Mouse (Mus musculus): Measurements from ENCODE around the gene Cdk11b. TPM values are rescaled to one million over a fixed set of nuclear protein-coding genes. Genes with fewer than 3 reads are reported as not detected.

The Cdk11b gene
- 42.7 and 48.3 TPM in 2 replicates for polyA plus RNA-seq (2021; fragmentation: Nextera tagmentation)
- long read RNA-seq, experiment 1, transcript Cdk11b-201 (20 exons, 2,595 nt) = major isoform, 15 of 60 reads
- long read RNA-seq, experiment 1, transcript Cdk11b-202 (20 exons, 2,673 nt) = minor isoform, 7 of 60 reads
- long read RNA-seq, experiment 1, partial matches to known transcripts = 20 of 60 reads
- long read RNA-seq, experiment 1, other reads (novel, unspliced or antisense) = 17 of 60 reads
- long read RNA-seq, experiment 2, partial matches to known transcripts = 87 of 106 reads
- long read RNA-seq, experiment 2, other reads (novel, unspliced or antisense) = 18 of 106 reads

DNA sequence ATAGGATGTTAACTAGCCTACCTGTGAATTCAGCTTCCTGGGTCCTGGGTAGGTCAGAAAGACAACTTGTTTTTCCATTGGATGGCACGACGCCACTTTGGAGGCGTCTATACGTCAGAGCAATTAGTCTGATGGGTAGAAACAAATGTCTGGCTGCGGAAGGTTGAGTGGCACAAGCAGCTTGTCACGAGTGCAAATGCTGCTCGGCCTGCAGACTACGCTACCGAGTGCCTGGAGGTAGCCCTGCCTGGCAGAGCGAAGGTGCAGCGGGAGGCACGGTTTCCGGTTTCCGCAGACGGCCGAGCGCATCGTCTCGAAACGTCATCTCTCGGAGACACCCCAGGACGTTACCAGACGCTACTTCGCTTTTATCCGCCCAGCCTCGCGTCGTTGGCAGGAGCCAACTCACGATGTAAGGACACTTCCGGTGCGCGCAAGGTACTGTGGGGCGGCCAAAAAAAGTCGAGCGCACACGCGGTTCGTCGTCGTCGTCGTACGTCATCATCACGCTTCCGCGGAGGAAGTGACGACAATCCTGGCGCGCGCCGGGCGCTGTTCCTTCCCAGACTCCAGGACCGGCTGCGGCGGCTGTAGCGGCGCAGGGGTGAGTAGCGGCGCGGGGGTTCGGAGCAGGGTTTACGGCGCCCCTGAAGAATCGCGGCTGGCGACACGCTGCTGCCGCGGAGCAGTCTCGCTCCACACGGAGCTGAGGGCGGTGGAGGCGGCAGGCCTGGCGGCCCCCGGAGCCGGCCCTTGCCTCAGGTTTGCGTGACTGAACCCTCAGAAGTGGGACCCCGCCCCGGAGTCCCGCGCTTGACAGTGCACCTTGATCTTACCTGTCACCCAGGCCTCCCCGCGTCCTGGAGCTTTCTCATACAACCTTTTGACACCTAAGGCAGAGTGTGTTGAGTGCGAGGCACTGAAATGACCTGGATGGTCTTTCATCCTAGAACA lies at the start of gene Cdk11b:
Gene Cdk11b (plus strand): TSS at position 517 of the 954 bp plus-strand sequence.

DNA sequence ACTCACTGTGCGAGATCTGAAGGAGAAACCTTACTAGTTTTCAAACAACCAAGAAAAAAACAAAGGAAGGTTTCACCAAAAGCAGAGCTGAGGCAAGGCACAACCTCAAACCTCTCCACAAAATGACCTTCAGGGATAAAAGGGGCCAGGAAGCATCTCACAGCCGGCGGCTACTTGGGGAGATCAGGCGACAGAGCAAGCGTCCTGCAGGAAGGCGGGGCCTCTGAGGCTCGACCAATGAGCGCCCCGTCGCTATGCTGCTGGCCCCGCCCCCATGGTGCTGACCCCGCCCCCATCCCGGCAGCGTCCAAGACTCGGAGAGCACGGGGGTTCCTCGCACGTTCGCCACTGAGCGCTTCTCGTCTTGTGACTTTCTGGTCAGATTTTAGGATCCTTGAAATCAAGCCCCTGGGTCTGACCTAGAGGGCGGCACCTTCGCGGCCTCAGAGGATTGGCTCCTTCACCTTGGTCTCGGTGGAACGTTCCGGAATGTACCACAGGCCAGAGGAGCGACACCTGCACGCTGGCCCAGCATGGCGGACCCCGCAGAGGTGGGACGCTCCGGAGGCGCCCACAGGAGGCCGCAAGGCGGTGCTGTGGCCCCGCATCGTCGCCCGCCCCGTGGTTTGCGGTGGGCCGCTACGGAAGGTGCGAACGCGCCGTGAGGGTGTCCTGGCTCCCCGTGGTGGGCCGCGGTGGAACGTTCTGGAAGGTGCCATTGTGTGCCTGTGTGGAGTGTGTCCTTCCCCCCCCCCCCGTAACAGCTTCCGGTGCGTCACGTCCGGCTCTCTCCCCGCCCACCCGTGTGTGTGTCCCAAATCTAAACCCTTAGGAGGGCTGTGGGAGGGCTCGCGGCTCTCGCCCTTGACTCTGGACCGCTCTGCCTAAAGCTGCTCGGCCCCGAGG lies 23.3 kb upstream of the Cdk11b start, which contains the start of gene Slc35e2:
Gene Slc35e2 (plus strand): TSS at position 326 of the 906 bp plus-strand sequence.

DNA sequence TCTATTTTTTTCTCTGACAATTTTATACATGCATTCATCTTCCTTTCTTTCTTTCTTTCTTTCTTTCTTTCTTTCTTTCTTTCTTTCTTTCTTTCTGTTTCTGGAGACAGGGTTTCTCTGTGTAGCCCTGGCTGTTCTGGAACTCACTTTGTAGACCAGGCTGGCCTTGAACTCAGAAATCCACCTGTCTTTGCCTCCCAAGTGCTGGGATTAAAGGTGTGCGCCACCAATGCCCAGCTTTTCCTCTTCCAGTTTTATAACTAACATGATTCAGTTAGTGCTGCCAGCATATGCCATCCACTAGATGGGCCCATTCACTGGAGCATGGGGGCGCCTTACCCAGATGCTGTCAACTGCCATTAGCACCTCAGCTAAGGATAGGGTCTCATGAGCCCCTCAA lies 20.7 kb downstream of the Cdk11b start, which contains the start of gene Gm10563:
Gene Gm10563 (minus strand): TSS at position 101 of the 400 bp plus-strand sequence.

DNA sequence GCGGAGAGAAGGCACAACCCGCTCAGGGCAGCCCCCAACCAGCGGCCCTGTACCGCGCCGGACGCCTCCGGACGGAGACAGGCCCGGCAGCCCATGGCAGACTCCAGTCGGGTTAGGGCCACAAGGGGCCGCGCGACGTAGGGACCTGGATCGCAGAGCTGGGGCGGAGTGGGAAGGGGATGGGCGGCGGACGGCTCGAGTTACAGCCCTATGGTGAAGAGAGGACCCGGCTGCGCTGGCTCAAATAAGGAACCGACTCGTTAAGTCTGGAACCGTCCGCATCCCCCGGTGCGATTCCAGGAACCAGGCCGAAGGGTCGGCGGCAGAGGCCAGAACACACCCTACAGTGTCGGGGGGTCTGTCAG lies 28.4 kb downstream of the Cdk11b start, which contains the start of gene Mmp23:
Gene Mmp23 (minus strand): TSS at position 299 of the 365 bp plus-strand sequence.

DNA sequence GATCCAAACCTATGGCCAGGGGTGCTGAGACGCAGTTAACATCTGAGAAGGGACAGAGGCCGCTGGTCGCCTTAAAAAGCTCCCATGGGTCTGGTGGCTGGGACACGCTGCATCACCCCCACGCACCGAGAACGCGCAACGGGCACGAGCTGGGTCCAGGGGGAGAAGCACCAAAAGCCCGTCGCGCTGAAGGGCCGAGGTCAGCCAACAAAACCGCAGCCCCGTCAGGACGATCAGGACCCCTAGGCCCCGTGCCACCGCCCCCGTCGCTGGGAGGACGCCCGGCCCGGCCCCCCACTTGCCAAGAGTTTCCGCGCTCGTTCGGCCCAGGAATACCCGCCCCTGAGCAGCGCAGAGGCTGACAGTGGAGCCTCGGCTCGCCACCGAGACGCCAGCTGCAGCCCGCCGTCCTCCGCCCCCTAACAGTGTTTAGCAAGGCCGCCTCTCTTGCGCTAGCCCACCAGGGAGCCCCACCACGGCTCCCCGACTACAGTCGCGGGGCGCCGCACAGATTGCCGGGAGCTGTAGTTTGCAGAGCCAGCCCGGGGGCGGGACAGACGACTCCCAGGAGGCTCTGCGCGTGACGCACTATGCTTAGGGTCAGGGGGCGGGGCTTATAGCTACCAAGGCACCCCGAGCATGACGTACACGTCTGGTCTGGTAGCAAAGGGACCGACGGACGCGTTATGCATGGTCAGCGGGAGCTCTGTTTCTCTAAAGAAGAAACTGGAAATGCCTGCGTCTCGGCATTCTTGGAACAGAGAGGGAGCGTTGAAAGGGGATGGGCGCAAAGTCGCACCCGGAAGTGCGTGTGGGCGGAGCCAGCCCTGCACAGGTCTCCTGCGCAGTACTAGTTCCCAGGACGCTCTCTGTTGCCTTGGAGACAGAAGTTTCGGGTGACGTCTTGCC lies 44.3 kb downstream of the Cdk11b start, which contains the start of gene Mib2:
Gene Mib2 (minus strand): TSS at position 510 of the 909 bp plus-strand sequence.

DNA sequence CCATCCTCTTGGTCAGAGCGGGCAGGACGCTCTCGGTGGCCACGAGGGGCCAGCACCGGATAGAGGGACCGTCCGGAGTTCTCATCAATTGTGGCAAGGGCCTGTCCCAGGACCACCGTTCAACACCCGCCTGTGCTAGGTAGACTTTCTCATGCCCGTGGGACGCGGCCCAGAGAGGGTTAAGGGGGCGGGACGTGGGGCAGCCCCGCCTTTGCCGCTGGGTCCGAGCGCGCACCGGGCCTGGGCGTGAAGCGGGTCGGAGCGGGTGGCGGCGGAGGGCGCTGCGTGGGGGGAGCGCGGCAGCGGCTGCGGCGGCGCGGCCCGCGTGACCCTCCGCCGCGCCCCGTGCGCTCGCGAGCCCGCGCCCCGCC lies 69.4 kb downstream of the Cdk11b start, which contains the start of gene Fndc10:
Gene Fndc10 (plus strand): TSS at position 232 of the 371 bp plus-strand sequence.

Other genes with a start within 250 kb of the Cdk11b start
- 108 and 113 TPM in 2 replicates for gene Gabrd, start 226.7 kb upstream of the Cdk11b start, polyA plus RNA-seq (2021; fragmentation: Nextera tagmentation)
- 6.5 and 9.3 TPM in 2 replicates for gene Cfap74, start 215.7 kb upstream of the Cdk11b start, polyA plus RNA-seq (2021; fragmentation: Nextera tagmentation)
- 3.0 and 5.0 TPM in 2 replicates for gene Tmem52, start 155.7 kb upstream of the Cdk11b start, polyA plus RNA-seq (2021; fragmentation: Nextera tagmentation)
- gene Gnb1, start 133.5 kb upstream of the Cdk11b start, polyA plus RNA-seq (2021; fragmentation: Nextera tagmentation) = 1,449 and 1,717 TPM in 2 replicates
- 50.0 and 57.1 TPM in 2 replicates for gene Nadk, start 62.5 kb upstream of the Cdk11b start, polyA plus RNA-seq (2021; fragmentation: Nextera tagmentation)
- 25.0 and 31.7 TPM in 2 replicates for gene Slc35e2, start 23.4 kb upstream of the Cdk11b start, polyA plus RNA-seq (2021; fragmentation: Nextera tagmentation)
- not detected in 2 replicates for gene Gm10563, start 20.6 kb downstream of the Cdk11b start, polyA plus RNA-seq (2021; fragmentation: Nextera tagmentation)
- 0.69 and 1.4 TPM in 2 replicates for gene Mmp23, start 28.5 kb downstream of the Cdk11b start, polyA plus RNA-seq (2021; fragmentation: Nextera tagmentation)
- gene Mib2, start 44.3 kb downstream of the Cdk11b start, polyA plus RNA-seq (2021; fragmentation: Nextera tagmentation) = 19.7 and 26.1 TPM in 2 replicates
- 11.4 and 23.4 TPM in 2 replicates for gene Fndc10, start 69.5 kb downstream of the Cdk11b start, polyA plus RNA-seq (2021; fragmentation: Nextera tagmentation)
- gene Ssu72, start 79.9 kb downstream of the Cdk11b start, polyA plus RNA-seq (2021; fragmentation: Nextera tagmentation) = 228 and 240 TPM in 2 replicates
- 3.6 and 7.2 TPM in 2 replicates for gene Tmem240, start 109.9 kb downstream of the Cdk11b start, polyA plus RNA-seq (2021; fragmentation: Nextera tagmentation)
- gene Atad3a, start 136.2 kb downstream of the Cdk11b start, polyA plus RNA-seq (2021; fragmentation: Nextera tagmentation) = 25.7 TPM in 2 replicates
- gene Vwa1, start 149.8 kb downstream of the Cdk11b start, polyA plus RNA-seq (2021; fragmentation: Nextera tagmentation) = 15.1 and 16.2 TPM in 2 replicates
- gene Tmem88b, start 161.0 kb downstream of the Cdk11b start, polyA plus RNA-seq (2021; fragmentation: Nextera tagmentation) = 10.4 and 10.7 TPM in 2 replicates
- not detected in 2 replicates for gene Ankrd65, start 165.6 kb downstream of the Cdk11b start, polyA plus RNA-seq (2021; fragmentation: Nextera tagmentation)
- 391 and 409 TPM in 2 replicates for gene Mrpl20, start 178.0 kb downstream of the Cdk11b start, polyA plus RNA-seq (2021; fragmentation: Nextera tagmentation)
- 19.6 and 23.2 TPM in 2 replicates for gene Ccnl2, start 187.6 kb downstream of the Cdk11b start, polyA plus RNA-seq (2021; fragmentation: Nextera tagmentation)
- gene Aurkaip1, start 206.4 kb downstream of the Cdk11b start, polyA plus RNA-seq (2021; fragmentation: Nextera tagmentation) = 248 and 249 TPM in 2 replicates
- gene Mxra8, start 214.8 kb downstream of the Cdk11b start, polyA plus RNA-seq (2021; fragmentation: Nextera tagmentation) = 5.9 and 6.5 TPM in 2 replicates
- gene Dvl1, start 222.5 kb downstream of the Cdk11b start, polyA plus RNA-seq (2021; fragmentation: Nextera tagmentation) = 5.4 and 6.3 TPM in 2 replicates
- gene Tas1r3, start 238.5 kb downstream of the Cdk11b start, polyA plus RNA-seq (2021; fragmentation: Nextera tagmentation) = 0.12 and 0.13 TPM in 2 replicates
- gene Cptp, start 244.6 kb downstream of the Cdk11b start, polyA plus RNA-seq (2021; fragmentation: Nextera tagmentation) = 13.1 and 21.5 TPM in 2 replicates
- gene Ints11, start 244.7 kb downstream of the Cdk11b start, polyA plus RNA-seq (2021; fragmentation: Nextera tagmentation) = 31.0 and 41.2 TPM in 2 replicates

Data from left cerebral cortex, adult 6 months (tissue).